Comparison of ENCODE assay signal across 12 mouse cellular contexts in the genomic region with DNA sequence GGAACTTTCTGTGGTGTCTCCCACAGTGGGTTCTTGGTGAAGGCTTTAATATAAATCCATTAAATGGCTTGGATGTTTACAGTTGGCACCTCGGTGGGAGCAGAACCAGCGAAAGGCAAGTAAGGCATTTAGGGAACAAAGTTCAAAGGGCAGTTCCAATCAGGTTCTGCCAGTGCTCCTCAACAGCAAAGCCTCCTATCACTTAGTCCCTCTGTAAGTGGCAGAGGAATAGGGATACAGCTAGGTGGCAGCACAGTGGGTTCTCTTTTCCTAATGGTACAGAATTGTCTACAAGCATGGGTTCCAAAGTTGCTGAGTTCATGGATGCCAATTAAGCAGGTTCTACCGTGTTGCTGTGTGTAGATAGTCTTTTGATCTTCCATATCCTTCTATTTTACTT. TPM values are rescaled to one million over a fixed set of nuclear protein-coding genes. Genes with fewer than 3 reads are reported as not detected.
DNase-seq lines count a peak whose midpoint lies in the region; ATAC-seq and TF ChIP-seq lines count a peak whose summit lies in the region.
"Had no signal": no experiment of that assay in that cellular context is flagged by ENCODE, and none has a peak within 500 bp of the region (broad histone marks: within the 10 kb centered on the region; RNA-seq: fewer than 3 reads in every experiment).

No protein-coding gene starts in this region.

- H3K79me2 ChIP-seq in CH12.LX (replicated peaks; ENCODE audit: control insufficient read depth, extremely low read depth, insufficient read depth, poor library complexity, severe bottlenecking) = no peaks in the 10 kb centered on the region
- no peaks in the 10 kb centered on the region for H3K79me2 ChIP-seq in liver, adult 2 months (ENCODE audit: control insufficient read depth, insufficient read depth, low read length)

- dilution Hi-C loops in CH12.LX (cut with MboI; ENCODE audit: extremely low pct_ligation_motif_present, extremely low pct_unique_long_range_greater_than_20kb, low sequenced_read_pairs) = no loop called here

- TF ChIP-seq EP300 in CH12.LX (IDR thresholded peaks at IDR 0.05; ENCODE audit: low read length) = no peak

- no peak for TF ChIP-seq POLR2A in CH12.LX (IDR thresholded peaks at IDR 0.05; ENCODE audit: low read depth, low read length)
- TF ChIP-seq POLR2A in brain, embryonic 14.5 days (IDR thresholded peaks at IDR 0.05; ENCODE audit: borderline replicate concordance, extremely low read depth, insufficient read depth, insufficient read length, poor library complexity, severe bottlenecking) = no peak
- TF ChIP-seq POLR2A in liver, adult 2 months (IDR thresholded peaks at IDR 0.05; ENCODE audit: extremely low read depth, insufficient read depth, low read length) = no peak
- TF ChIP-seq POLR2A in cerebellum, adult 2 months (IDR thresholded peaks at IDR 0.05; ENCODE audit: borderline replicate concordance, insufficient read depth, low read length) = no peak

- H3K27me3 ChIP-seq in kidney, embryonic 16.5 days (ENCODE audit: insufficient read depth, low read length) = no peaks in the 10 kb centered on the region
- H3K27me3 ChIP-seq in CH12.LX (replicated peaks) = no peaks in the 10 kb centered on the region
- H3K27me3 ChIP-seq in liver, adult 2 months (ENCODE audit: control insufficient read depth, insufficient read depth, low read length) = no peaks in the 10 kb centered on the region
- no peaks in the 10 kb centered on the region for H3K27me3 ChIP-seq in cerebellum, adult 2 months (ENCODE audit: control insufficient read depth, insufficient read depth, low read length)
- H3K27me3 ChIP-seq: embryonic facial prominence, embryonic 13.5 days; stomach, embryonic 15.5 days had no signal

- H3K9ac ChIP-seq in kidney, embryonic 16.5 days (replicated peaks; ENCODE audit: low read length) = no peak overlapping the region
- no peak overlapping the region for H3K9ac ChIP-seq in CH12.LX (ENCODE audit: insufficient read depth, low read depth)
- no peak overlapping the region for H3K9ac ChIP-seq in liver, adult 2 months (ENCODE audit: low read depth, low read length)

- H3K4me2 ChIP-seq in kidney, embryonic 16.5 days (replicated peaks; ENCODE audit: low read depth, low read length) = no peak overlapping the region
- no peak overlapping the region for H3K4me2 ChIP-seq in CH12.LX (ENCODE audit: insufficient read depth, low read depth, poor library complexity, severe bottlenecking)

- in situ Hi-C loops in CH12.LX (cut with MboI; ENCODE audit: low pct_ligation_motif_present, low pct_unique_long_range_greater_than_20kb, low sequenced_read_pairs) = no loop called here

- peak in 1 of 2 experiments; percentile 56; a peak in 2 of 4 replicates for TF ChIP-seq CTCF in CH12.LX (conservative IDR thresholded peaks at IDR 0.05 in 1 of 2, IDR thresholded peaks at IDR 0.05 in 1 of 2; ENCODE audit: low read depth in 2 of 2, low read length in 2 of 2)
- TF ChIP-seq CTCF in brain, embryonic 14.5 days (IDR thresholded peaks at IDR 0.05; ENCODE audit: borderline replicate concordance, extremely low read depth, insufficient read depth, insufficient read length) = peak; percentile 27; the same call in 1 of the 2 replicates
- peak; percentile 28; the same call in 1 of the 2 replicates for TF ChIP-seq CTCF in liver, adult 2 months (IDR thresholded peaks at IDR 0.05; ENCODE audit: low read depth, low read length)
- no peak for TF ChIP-seq CTCF in cerebellum, adult 2 months (IDR thresholded peaks at IDR 0.05; ENCODE audit: borderline replicate concordance, insufficient read depth, low read depth, low read length)

- no peaks in the 10 kb centered on the region for H3K36me3 ChIP-seq in kidney, embryonic 16.5 days (ENCODE audit: insufficient read depth, low read length)
- no peaks in the 10 kb centered on the region for H3K36me3 ChIP-seq in CH12.LX (replicated peaks in 1 of 2; ENCODE audit: control insufficient read depth in 1 of 2, insufficient read depth in 1 of 2, low read length in 1 of 2)
- no peaks in the 10 kb centered on the region for H3K36me3 ChIP-seq in liver, adult 2 months (ENCODE audit: control insufficient read depth, insufficient read depth, low read length)
- H3K36me3 ChIP-seq: embryonic facial prominence, embryonic 13.5 days; stomach, embryonic 15.5 days had no signal

- no peak for ATAC-seq in kidney, embryonic 16.5 days (ENCODE audit: low FRiP score, low TSS enrichment)
- ATAC-seq in monocyte, adult 5-6 weeks (replicated peaks; ENCODE audit: insufficient number of reproducible peaks, low FRiP score, low TSS enrichment, poor library complexity, severe bottlenecking) = no peak

- TF ChIP-seq RAD21 in CH12.LX (IDR thresholded peaks at IDR 0.05; ENCODE audit: low read depth, low read length) = peak; percentile 22

- H3K9me3 ChIP-seq in kidney, embryonic 16.5 days (ENCODE audit: low read length) = 0 out of 2 replicates have a peak, but pooled peaks cover 9% of the 10 kb centered on the region
- no peaks in the 10 kb centered on the region for H3K9me3 ChIP-seq in CH12.LX (replicated peaks; ENCODE audit: low read length)
- H3K9me3 ChIP-seq: embryonic facial prominence, embryonic 13.5 days; stomach, embryonic 15.5 days had no signal

- H3K4me1 ChIP-seq in kidney, embryonic 16.5 days (ENCODE audit: insufficient read depth, low read length) = peaks cover 12% of the 10 kb centered on the region
- H3K4me1 ChIP-seq in CH12.LX (ENCODE audit: control insufficient read depth in 1 of 2, insufficient read depth in 2 of 2) = peaks cover 0 to 26% of the 10 kb centered on the region in 2 experiments; a peak in 3 of 4 replicates
- H3K4me1 ChIP-seq in liver, adult 2 months (ENCODE audit: control insufficient read depth, insufficient read depth, low read length) = peaks cover 20% of the 10 kb centered on the region
- H3K4me1 ChIP-seq in cerebellum, adult 2 months (ENCODE audit: control insufficient read depth, insufficient read depth, low read length) = no peaks in the 10 kb centered on the region

- H3K4me3 ChIP-seq in kidney, embryonic 16.5 days (ENCODE audit: low read length) = no peak overlapping the region
- H3K4me3 ChIP-seq in CH12.LX (replicated peaks in 1 of 3; ENCODE audit: low read depth in 2 of 3, low read length in 2 of 3, poor library complexity in 1 of 3) = no peak overlapping the region
- H3K4me3 ChIP-seq in liver, adult 2 months (ENCODE audit: insufficient read depth, low read depth, low read length) = no peak overlapping the region
- H3K4me3 ChIP-seq in cerebellum, adult 2 months (replicated peaks; ENCODE audit: insufficient read depth, low read depth, low read length) = no peak overlapping the region

- WGBS in kidney, embryonic 16.5 days = 58% methylated on average over 3 of the region's 3 CpGs
- 21% methylated on average over 3 of the region's 3 CpGs for WGBS in liver, adult 2 months
- 58% methylated on average over 3 of the region's 3 CpGs for WGBS in cerebellum, adult 2 months

- no peak overlapping the region for H3K27ac ChIP-seq in kidney, embryonic 16.5 days (ENCODE audit: low read length)
- no peak overlapping the region for H3K27ac ChIP-seq in CH12.LX (ENCODE audit: insufficient read depth, low read depth)
- H3K27ac ChIP-seq in liver, adult 2 months (replicated peaks; ENCODE audit: insufficient read depth, low read depth, low read length) = peak overlapping the region; percentile 86; the same call in 1 of the 2 replicates
- no peak overlapping the region for H3K27ac ChIP-seq in cerebellum, adult 2 months (ENCODE audit: insufficient read depth, low read length)
- H3K27ac ChIP-seq: embryonic facial prominence, embryonic 13.5 days had no signal

- peak; percentile 46 for DNase-seq in kidney, adult 11 months
- DNase-seq in CH12.LX (ENCODE audit: extremely low read depth) = no peak
- DNase-seq in brain, embryonic 14.5 days (ENCODE audit: low read depth) = no peak
- peak; percentile 84 for DNase-seq in liver, adult 2 months (ENCODE audit: extremely low read depth, low read depth, low spot score)
- no peak for DNase-seq in urinary bladder, postnatal 10 days (ENCODE audit: low spot score)
- DNase-seq in cerebellum, adult 2 months = no peak
- DNase-seq: left cerebral cortex, postnatal 4 days had no signal

TF ChIP-seq in CH12.LX, 34 proteins besides CTCF, POLR2A, EP300 and RAD21:
- no peak for TF ChIP-seq ETS1 (conservative IDR thresholded peaks at IDR 0.05; ENCODE audit: low read depth, low read length)
- TF ChIP-seq USF2 (conservative IDR thresholded peaks at IDR 0.05; ENCODE audit: low read depth, low read length) = no peak
- no peak for TF ChIP-seq POLR2AphosphoS2 (IDR thresholded peaks at IDR 0.05; ENCODE audit: low read depth, low read length)
- TF ChIP-seq MYC (IDR thresholded peaks at IDR 0.05; ENCODE audit: low read depth, low read length) = no peak
- no peak for TF ChIP-seq MXI1 (IDR thresholded peaks at IDR 0.05; ENCODE audit: low read depth, low read length)
- TF ChIP-seq NRF1 (IDR thresholded peaks at IDR 0.05; ENCODE audit: low read depth, low read length) = no peak
- TF ChIP-seq RCOR1 (conservative IDR thresholded peaks at IDR 0.05; ENCODE audit: low read depth, low read length) = no peak

RNA-seq across cellular contexts. Expression of gene Ehhadh, which starts 1.0 kb away (rescaled TPM):
- 5.6 and 6.7 TPM in 2 replicates for polyA plus RNA-seq in kidney, embryonic 16.5 days (2015; fragmentation: Nextera tagmentation; extraction: Ambion mirVana)
- total RNA-seq in CH12.LX (2012; rRNA removed) (2.9 TPM in 2 replicates), CH12.LX (2014; rRNA removed) (0.47 and 0.93 TPM in 2 replicates)
- polyA plus RNA-seq in CH12.LX (2012; ENCODE audit: insufficient read length, low read depth) = 0.86 and 1.1 TPM in 2 replicates
- 1.5 and 1.9 TPM in 2 replicates for polyA plus RNA-seq in brain, embryonic 14.5 days (2012; rRNA removed)
- 263 and 266 TPM in 2 replicates for total RNA-seq in liver, adult 2 months (2014; rRNA removed)
- polyA plus RNA-seq in liver, adult 2 months (2012; rRNA removed) = 168 and 174 TPM in 2 replicates
- polyA plus RNA-seq in cerebellum, adult 2 months (2012; rRNA removed) = 3.8 and 4.4 TPM in 2 replicates
- total RNA-seq in monocyte, adult 5-6 weeks (2017) = 1.8 to 3.1 TPM (median 2.7 TPM) in 3 replicates

RNA-seq across cellular contexts. Expression of gene Map3k13, which starts 5.6 kb away (rescaled TPM):
- 1.0 and 1.2 TPM in 2 replicates for polyA plus RNA-seq in kidney, embryonic 16.5 days (2015; fragmentation: Nextera tagmentation; extraction: Ambion mirVana)
- total RNA-seq in CH12.LX (2012; rRNA removed) = 0.42 and 0.89 TPM in 2 replicates
- 0.20 and 0.32 TPM in 2 replicates for total RNA-seq in CH12.LX (2014; rRNA removed)
- polyA plus RNA-seq in CH12.LX (2012; ENCODE audit: insufficient read length, low read depth) = 1.3 TPM in 2 replicates
- polyA plus RNA-seq in brain, embryonic 14.5 days (2012; rRNA removed) = 7.8 and 13.2 TPM in 2 replicates
- 7.0 and 8.8 TPM in 2 replicates for total RNA-seq in liver, adult 2 months (2014; rRNA removed)
- polyA plus RNA-seq in liver, adult 2 months (2012; rRNA removed) = 3.8 and 5.3 TPM in 2 replicates
- polyA plus RNA-seq in cerebellum, adult 2 months (2012; rRNA removed) = 13.1 and 13.3 TPM in 2 replicates
- total RNA-seq in monocyte, adult 5-6 weeks (2017) = 0.11 to 0.29 TPM in 2 of 3 replicates, not detected in the other
- total RNA-seq: megakaryocyte progenitor cell, adult 5-6 weeks had no signal

Comparison
In these comparisons a context has a peak if more than half of its experiments do, and no peak if none do; other contexts are left out.
1. DNase-seq: peak in kidney, adult 11 months (single experiment) and liver, adult 2 months (single experiment); none in CH12.LX (single experiment), brain, embryonic 14.5 days (single experiment), urinary bladder, postnatal 10 days (single experiment) and cerebellum, adult 2 months (0 of 2).
2. RNA of gene Ehhadh, which starts 1.0 kb away (polyA plus RNA-seq): 168 to 174 TPM in liver, adult 2 months; 5.6 to 6.7 TPM in kidney, embryonic 16.5 days, 3.8 to 4.4 TPM in cerebellum, adult 2 months, 1.5 to 1.9 TPM in brain, embryonic 14.5 days and 0.86 to 1.1 TPM in CH12.LX; every median in the first group is over 10 times any median in the second.